Mouse (Mus musculus): Measurements from ENCODE around the gene Sptlc2.

Sptlc2 gene

DNA sequence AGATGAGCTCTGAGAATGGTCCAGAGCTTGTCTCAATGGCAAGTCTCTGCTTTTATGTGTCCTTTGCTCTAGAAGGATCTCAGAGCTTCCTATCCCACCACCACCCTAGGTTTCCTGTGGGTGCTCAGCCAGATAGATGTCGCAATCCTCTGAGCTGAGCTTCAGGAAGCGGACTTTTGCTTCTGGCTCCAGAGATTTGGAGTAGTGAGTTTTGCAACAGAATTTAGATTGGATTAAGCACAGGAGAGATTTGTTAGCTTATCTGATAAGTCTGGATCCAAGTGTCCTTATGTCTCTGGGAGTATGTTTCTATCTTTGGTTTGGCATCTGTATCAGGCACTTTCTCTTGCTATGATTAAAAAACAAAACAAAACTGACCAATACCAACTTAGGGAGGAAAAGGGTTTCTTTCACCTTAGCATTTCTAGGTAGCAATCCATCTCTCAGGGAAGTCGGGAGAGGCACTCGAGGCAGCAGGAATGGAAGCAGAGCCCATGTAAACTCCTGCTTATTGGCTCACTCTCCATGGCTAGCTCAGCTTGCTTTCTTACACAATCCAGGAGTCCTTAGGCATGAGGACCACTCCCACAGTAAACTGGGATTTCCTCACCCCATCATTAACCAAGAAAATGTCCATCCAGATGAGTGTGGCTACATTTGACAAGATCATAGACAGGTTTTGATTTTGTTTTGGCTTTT is 5.4 kb upstream of the Sptlc2 start:
- no peak for DNase-seq

DNA sequence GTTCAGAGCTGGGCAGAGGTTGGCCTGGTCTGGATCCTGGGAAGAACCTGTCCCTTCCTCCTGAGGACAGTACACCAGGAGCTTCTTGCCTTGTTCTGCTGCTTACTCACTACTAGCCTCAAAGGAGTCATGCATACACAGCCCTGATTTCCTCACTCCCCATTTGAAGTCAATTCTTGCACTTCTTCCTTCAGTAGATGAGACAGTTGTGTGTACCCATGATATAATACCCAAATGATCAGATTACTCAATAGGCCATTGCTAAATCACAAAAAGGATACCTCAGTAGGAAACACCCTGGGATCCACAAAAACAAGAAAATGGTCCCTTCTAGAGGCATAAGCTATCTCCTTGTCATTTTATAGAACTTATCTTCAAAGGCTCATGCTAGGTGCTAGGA is 3.2 kb upstream of the Sptlc2 start:
- DNase-seq, result no peak

DNA sequence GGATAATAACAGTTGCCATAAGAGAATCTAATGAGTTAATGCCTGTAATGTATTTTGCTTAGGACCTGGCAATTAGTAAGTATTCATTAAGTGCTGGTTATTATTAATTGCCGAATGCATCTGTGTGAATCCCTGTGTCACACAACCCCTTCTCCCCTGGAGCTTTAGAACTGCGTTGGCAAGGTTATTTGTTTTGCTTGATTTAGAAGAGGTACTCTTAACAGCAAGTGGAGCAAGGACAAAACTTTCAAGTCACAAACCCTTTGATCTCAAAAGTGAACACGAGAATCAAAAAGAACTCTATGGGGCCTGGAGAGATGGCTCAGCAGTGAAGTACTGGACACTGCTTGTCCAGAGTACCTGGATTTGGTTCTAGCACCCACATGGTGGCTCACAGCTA is 1.1 kb upstream of the Sptlc2 start:
- DNase-seq, result no peak

DNA sequence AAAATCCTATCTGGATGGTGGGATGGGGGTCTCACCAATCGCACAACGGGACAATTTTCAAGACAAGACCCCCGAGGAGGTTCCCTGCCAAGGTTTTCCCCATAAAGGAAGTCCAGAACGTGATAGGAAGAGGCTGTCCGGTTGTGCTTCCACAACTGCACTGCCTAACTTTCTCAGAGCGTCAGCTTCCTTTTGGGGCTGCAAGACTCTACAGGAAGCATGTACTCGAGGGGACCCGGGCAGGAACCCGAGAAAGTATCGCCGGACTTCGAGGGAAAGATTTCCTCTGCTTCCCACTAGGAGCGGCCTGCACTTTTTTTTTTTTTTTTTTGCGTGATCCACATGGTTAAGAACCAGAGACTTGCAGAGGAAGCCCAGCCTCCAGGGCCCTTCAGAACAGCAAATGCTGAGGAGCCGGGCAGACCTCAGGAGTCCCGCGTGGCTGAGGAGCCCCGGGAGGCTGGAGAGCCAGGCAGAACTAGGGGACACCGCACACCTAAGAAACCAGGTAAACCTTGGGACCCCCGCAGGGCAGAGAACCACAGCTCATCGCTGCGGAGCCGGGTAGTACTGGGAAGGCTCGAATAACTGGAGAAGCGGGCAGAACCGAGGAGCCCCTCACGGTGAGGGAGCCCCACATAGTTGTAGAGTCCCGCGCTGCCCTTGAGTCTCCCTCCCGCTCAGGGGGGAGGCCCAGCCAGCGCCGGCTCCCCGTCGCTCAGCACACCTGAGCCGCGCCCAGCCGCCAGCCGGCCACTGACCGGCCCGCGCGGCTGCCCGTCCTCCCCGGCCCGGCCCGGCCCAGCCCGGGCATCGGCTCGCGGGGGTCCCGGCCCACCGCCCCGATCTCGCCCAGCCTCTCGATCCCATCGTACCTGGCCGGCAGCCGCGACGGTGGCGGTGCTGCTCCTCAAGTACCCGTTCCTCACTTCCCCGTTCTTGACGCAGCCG is 709 bp downstream of the Sptlc2 start:
- no peak for DNase-seq

DNA sequence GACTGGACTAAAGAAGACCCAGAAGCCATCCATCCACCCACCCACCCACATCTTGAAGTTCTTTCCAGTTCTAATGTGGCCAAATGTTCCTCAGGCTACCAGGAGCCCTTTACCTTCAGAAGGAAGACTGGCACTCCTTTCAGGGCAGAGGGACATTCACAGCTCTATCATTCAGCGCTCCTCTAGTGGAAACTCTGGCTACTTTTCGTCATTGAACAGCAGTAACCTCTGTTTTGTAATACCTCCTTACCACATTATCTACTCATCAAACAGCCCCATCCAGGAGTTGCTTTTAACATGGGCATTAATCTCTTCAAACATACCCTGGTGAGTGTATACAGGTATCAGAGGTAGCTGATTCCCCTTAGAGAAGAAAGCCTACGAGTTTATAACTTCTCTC is 3.1 kb downstream of the Sptlc2 start:
- DNase-seq, result no peak

DNA sequence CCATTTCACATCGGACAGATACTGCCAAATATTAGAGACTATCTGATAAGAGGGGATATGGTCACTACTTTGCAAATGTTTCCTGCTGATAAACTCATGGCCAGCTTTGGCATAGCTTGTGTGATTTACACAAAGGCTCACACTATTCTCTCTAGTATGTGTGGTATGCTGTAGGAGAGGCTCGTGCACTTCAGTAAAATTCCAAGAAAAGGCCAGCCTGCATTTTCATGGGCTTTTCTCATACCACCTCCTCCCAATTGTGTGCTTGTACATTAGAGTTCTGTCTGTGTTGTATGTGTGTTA is 6.8 kb downstream of the Sptlc2 start:
- no peak for DNase-seq

DNA sequence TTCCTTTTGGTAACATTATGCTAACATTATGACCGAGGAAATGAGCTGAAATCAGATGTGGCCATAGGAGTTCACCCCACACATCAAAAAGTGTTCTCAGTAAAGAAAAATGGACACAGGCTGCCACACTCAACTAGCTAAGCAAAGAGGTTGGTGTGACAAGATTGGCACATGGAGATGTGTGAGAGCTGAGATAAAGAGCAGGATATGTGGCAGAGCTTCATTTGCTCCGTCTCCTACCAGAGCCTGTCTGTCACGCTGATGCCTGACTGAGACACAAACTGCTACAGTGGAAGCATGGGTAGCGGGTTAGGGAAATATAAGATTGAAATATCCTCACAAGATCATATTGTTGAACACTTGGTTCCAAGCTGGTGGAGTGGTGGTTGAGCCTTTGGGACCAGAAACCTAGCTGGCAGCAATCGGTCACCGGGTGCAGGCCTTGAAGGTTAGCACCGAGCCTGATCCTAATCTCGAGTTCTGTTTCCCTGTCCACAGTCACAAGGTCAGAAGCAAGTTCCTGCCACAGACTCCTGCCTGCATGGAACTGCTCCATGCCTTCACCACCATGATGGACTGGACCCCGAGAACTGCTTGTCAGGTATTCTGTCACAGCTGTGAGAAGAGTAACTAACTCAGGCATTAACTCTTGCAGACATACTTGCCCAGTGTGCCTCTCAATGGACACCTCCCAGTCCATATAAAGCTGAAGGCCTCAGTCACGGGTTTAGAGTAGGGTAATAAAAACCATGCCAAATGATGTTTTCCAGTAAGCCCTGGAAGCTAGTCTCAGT is 7.4 kb downstream of the Sptlc2 start:
- DNase-seq, result no peak

DNA sequence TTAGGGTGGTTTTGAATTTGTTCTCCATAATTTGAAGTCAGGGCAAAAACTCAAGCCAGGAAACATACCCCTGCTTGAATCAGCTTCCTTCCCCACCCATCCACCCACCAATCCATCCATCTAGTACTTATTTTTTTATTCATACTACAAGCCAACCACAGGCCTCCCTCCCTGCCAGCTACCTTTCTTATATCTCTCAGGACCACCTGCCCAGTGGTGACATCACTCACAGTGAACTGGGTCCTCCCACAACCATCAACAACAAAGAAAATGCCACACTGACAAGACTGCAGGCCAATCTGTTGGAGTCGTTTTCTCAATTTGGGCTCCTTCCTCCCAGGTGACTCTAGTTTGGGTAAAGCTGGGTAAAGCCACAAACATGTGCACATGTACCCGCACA is 8.7 kb downstream of the Sptlc2 start:
- DNase-seq, result no peak

DNA sequence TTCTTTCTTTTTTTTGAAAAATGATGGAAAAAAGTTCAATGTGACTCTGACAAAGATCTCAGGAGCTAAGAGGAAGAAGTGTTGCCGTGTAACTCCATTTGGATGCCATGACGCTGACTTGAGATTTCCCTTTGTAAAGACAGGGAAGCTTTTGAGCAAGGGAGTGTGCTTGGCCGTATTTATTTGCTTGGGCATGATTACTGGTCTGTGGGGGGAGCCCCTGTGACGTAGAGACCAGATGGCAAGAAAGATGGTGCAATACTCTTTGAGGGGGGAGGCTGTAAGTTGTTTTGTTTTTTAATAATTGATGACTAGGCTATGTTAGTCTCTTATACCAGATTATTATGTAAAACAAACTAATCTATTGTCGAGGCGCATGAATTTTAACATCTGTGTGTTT is 14.0 kb downstream of the Sptlc2 start:
- DNase-seq, result no peak

DNA sequence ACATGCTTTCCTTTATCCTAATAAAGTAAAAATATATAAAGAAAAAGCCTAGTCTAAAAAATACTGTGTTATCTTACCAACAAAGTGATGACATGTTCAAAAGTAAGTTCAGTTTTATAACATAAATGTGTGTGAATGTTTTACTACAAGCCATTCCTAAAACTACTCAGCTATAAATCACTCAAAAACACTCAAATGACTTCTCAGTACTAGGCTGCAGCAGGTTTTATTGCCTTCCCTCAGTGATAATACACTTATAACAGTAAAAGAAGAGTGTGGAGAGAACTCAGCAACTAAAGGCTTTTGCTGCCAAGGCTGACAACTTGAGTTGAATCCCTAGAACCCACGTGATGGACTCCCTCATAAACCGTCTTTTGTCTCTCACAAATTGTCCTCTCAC is 18.8 kb downstream of the Sptlc2 start:
- DNase-seq, result no peak

DNA sequence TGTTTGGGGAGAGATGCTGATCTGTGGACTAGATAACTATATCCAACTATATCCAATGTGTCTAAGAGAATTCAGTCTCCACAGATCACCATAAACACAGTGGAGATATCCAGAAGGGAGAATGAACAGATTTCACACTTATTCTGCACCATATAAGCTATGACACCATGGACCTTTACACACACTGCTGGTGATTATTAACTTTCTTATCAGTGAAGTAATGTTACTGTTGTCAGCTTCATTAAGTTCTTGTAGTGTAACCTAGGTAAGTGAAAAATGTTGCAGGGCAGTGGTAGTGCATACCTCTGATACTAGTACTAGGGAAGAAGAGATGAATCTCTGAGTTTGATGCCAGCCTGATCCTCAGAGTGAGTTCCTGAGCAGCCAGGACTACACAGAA is 20.1 kb downstream of the Sptlc2 start:
- no peak for DNase-seq

DNA sequence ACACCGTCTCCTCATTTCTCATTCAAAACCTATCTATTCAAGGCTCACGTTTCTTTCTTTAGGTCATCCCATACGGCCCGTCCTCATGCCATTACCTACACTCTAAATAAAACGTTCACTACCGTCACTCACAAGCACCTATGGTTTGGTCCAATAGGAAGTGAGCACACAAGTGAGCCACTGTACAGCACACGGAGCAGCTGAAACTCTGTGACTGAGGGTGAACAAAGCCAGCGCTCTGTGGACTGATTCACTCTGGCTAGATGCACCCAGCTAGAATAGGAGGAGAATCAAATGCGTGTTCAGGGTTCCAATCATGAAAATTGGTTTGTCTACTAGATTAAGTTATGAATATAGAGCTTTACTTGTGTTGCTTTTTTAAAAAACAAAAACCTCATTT is 22.5 kb downstream of the Sptlc2 start:
- no peak for DNase-seq

DNA sequence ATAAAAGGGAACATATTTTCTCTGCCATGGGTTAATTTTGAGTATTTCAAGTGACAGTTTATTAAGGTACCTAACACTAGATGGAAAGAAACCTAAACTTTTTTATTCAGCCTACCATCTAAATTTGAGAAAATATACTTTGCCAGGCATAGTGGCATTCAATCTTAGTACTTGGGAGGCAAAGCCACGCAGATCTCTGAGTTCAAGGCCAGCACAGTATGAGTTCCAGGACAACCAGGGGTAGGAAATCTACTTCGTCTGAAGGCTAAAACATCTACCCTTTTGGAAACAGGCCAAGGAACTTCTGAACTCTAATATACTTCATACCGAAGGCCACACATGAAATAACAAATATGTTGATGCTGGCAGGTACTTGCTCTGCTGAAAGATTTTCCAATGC is 26.0 kb downstream of the Sptlc2 start:
- no peak for DNase-seq

DNA sequence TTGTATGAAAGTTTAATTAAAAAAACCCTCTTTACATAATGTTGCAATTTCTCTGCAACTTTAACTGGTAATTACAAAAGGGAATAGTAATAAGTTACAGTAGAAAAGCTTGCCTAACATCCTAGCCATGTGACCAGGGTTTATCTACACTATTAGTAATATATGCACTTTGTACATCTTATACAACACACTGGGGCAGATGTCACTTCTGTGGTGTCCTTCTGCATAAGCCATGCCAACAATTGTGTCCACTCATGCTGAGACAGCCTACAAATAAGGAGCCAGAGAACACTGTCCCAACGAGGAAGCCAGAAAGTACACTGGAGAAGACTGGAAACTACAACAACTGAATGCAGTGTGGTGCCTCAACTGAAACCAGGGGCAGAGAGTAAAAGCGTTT is 40.1 kb downstream of the Sptlc2 start:
- no peak for DNase-seq

DNA sequence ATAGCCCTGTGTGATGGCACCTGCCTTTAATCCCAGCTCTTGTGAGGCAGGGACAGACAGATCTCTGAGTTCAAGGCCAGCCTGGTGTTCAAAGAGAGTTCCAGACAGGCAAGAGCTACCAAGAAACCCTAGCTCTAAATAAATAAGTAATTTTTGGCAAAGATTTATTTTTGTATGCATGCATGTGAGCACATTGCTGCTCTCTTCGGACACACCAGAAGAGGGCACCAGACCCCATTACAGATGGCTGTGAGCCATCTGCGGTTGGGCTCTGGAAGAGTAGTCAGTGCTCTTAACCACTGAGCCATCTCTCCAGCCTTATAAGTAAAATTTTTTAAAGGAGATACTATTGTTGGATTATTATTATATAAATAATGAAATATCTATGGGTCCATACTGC is 40.6 kb downstream of the Sptlc2 start:
- DNase-seq, result no peak

DNA sequence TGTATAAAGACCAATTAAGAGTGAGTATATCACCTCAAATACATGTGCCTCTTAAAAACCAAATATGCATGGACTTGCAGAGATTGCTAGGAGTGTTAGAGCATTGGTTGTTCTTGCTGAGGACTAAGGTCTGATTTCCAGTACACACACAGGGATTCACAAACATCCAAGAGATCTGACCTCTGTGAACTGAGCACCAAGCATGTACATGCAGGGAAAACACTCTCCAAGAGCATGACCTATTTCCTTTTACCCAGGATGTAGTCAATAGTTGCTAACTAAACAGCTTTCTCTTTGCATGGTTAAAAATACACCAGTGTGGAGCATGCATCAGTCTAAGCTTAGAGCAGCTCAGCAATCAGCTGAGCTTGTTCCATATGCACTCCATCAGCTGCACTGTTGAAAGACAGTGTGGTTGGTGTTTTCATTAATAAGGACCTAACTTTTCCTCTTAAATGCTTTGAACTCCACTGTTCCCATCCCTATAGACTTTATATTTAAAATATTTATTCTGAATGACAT is 45.0 kb downstream of the Sptlc2 start:
- DNase-seq, result no peak

DNA sequence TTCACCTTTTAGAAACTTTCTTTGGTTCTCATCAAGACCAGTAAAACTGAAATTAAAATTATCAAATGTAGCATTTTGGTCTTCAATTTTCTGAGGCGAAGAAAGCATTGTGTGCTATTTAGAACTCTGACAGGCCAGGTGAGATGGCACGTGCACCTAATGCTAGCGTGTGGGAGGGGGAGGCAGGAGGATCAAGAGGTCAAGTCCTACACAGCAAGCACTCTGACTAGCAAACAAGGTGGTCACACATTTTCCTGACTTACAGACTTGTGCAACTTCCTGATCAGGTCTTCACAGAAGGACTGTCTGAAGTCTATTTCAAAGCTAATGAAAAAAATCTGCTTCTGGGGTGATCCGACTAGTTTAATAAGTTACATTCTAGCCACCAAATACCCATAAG is 50.1 kb downstream of the Sptlc2 start:
- DNase-seq, result no peak

DNA sequence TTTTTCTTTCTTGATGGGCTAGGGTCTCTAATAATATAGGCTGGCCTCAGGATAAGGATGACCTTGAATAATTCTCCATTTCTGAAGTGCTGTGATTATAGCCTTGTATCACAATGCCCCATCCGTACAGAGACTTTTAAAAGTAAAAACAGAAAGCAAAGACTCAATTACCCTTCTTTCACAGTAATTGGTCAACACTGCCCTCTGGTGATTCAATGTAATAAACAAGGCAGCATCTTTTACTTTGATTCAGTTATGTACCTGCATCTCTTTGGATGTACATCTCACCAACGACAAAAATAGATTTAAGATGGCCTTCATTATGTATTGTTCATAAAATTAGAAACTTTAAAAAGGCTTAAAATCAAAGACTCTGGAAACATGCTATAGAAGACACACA is 53.3 kb downstream of the Sptlc2 start:
- no peak for DNase-seq

DNA sequence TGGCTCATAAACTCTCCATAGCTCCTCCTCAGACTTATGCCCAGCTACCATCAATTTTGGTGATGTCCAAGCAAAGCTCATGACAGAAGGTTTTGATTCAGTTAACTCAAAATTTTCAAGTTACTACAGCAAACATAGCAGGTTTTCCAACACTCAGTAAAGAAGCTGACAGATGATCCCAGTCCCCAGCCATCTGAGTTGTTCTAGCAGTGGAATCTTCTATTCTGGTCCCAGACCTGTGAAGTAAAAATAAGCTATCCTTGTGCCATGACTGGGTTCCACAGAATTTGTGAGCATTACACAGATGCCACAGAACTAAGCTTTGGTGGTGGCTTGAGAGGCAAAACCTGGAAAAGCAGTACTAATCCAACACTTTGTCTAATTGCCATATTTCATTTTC is 54.4 kb downstream of the Sptlc2 start:
- no peak for DNase-seq

DNA sequence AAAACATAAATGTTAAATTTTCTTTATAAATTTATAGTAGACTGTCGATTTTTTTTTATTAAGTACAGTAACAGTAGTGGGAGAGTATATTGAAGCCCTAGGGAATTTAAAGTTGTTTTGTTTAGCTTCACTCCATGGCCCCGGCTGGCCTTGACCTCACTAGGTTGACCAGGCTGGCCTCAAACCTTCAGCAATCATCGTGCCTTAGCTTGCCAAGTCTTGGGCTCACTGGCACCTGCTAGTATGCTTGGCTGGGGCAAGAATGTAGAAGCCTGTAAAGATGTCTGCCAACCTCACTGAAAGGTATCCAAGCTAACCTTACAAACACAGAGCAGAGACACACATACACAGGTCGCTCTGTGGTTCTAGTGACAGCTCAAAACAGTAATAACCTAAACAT is 55.6 kb downstream of the Sptlc2 start:
- no peak for DNase-seq

DNA sequence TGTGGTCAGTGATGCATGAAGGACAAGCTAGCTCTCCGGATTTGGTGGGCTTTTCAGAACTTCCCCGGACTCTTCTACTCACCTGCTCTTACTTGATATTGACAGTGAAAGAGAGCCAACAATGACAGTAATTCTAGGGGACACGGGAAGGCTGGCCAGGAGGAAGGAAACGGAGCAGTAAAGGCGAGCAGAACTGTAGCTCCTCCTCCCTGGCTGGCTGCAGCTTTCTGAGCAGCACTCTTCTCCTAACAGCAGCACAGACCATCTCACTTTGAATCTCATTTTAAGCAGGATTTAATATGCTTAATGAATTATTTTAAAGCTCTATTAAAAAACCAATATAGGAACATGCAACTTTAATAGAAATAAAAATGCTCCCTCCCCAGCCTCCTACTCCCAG is 56.2 kb downstream of the Sptlc2 start:
- DNase-seq, result no peak

DNA sequence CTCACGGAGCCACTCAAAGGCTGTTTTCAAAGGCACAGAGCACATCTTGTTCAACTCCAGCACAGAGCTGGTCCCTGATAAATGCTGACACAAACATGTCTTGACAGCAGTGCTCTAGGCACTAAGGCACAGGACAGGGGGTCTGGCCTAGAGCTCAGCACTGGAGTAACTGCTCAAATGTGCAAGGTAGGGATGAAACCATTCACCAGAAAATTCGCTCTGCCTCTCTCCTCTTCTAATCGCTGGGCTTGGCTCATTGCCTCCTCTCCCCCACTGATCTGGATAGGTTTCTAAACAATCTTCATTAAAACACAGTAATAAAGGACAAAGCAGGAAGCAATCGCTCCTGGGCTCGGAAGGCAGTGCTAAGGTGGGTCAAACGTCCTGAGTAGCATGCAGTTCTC is 57.1 kb downstream of the Sptlc2 start:
- no peak for DNase-seq

DNA sequence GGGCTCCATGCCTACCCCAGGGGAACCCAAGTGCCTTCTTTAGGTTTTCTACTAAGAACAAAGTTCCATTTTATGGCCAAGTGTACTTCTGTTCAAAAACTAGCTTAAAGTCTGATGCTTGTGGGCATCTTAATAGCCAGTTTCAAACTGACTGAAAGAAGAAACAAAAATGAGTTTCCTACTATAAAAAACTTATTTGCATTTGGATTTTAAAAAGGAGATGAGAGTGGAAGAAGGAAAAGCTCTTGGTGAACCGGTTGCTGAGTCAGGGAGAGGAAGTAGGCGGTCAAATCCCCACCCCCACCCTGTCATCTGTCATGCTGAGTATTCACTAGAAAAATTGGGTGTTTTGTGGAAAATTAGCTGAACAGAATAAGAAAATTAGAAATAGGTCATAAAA is 57.9 kb downstream of the Sptlc2 start:
- DNase-seq, result no peak

DNA sequence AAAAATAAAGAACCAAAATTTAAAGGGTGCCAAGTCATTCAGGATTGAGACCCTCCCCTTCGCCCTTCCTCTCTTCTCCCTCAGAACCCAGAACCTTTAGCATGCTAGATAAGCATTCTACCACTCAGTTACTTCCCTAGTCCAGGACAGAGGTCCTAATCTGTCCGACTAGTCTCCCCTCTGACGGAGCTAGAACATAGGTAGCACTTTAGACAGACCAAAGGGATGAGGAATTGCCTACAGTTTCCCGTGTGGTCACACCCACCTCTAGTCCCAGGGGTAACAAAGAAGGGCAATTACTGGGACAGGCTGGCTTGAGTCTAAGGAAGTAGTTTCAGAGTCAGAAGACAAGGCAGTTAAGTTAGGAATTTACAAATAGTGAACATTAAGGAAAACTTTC is 60.1 kb downstream of the Sptlc2 start:
- DNase-seq, result no peak
